Mouse (Mus musculus) c-Kit-negative CD71-positive TER-119-positive erythroid progenitor cells, embryonic 14.5 days (primary cell): ENCODE measurements around the gene Nkiras1.
"Not testable (repeated sequence)": the region's sequence is repeated elsewhere in the genome, so short reads cannot be mapped to it uniquely, and the experiment has no call there.

Experiments used
- DNase-seq: peaks from one replicate; pipeline ENCODE4 v3.0.0-alpha.2; 2013; ENCODE audit warnings: low read depth, low spot score

Nkiras1 gene

DNA sequence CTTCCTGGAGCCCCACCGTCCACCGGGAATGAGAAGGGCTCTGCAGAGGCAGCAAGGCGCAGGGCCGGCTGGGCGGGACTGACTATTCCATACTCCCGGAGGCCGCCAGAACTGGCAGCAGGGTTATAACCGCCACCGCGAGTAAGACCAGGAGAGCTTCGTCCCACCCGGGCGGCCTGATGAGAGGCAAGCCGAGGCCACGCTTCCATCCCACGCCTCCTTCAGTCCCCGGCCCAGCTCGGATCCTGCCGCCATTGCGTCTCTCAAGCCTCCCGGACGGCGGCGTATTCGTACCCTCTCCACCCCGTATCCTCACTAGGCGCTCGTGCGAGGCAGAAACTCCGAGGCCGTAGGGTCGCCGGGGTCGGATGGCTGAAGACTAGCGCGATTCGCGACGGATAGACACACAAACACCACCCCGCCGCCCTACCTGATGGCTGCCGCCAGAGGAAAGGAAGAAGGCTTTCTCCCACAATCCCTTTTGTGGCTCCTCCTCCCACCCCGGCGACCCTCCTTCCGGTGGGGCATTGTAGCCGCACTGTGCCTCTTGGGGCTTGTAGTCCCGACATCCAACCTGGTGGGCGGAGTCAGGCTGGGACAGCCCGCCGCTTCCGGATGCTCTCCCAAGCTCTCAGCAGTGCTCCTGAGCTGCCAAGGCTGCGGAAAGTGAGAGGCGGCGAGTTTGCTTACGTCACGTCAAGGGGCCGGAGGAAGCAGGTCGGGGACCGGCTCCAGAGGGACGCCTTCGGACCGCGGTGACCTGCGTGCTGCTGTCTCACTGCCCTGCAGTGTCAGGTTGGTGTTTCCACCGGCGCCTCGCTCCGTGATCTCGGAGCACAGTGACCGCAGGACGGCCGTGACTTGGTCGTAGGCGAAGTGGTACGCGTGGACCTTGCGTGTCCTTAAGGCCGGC, at the start of gene Nkiras1, which contains the start of gene Rpl15:
Nkiras1 (plus strand) TSS at position 608 of the 913 bp plus-strand sequence.
Rpl15 (minus strand) TSS at position 863 of the 913 bp plus-strand sequence.
- DNase-seq, result peak; percentile 87

DNA sequence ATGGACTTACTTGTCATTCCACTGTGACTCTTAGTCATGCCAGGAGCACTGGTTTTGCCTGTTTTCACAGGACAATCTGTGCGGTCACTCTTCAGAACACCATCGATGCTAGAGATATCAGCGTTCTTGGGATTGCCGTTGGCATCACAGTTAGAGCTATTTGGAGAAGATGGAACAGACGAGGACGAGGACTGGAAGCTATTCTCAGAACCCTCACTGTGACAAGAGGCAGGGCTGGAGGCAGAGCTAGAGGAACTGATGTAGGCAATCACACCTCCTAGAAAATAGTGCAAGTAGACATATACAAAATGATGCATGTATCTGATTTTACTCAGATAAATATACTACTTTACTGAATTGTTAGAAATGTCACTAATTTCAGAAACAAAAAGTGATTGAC, 49.0 kb upstream of the Nkiras1 start:
- DNase-seq, result no peak

- not testable (repeated sequence) for DNase-seq
Observed at GRCm38 (mm10) chr14:18225431-18225830, 45.5 kb upstream of the Nkiras1 start.

DNA sequence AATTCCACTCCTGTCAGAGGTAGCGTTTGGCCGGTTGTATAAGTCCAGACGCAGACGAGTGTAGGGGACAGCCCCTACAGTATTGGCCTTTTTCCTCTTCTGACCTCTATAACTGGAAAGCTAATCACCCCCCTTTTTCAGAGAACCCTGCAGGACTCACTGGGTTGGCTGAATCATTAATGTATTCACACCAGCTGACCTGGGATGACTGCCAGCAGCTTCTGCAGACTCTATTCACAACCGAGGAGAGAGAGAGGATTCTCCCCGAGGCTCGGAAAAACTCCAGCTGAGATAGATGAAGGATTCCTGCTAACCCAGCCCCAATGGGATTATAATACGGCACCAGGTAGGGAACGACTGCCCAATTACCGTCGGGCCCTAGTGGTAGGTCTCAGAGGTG, 44.8 kb upstream of the Nkiras1 start:
- not testable (repeated sequence) for DNase-seq

DNA sequence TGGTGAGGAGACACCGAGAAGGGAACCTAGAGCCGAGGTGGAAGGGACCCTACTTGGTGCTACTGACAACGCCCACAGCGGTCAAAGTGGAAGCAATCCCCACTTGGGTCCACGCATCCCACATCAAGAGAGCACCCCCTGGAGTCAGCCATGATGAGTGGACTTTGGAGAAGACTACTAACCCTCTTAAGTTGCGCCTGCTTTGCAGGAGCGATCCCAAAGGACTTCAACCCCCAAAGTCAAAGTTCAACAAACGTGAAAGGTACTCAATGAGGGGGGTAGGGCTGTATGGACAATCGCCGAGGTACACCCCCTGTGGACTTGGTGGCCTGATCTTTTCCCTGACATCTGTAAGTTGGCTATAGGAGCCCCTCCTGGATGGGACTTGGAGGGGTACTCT, 41.2 kb upstream of the Nkiras1 start:
- DNase-seq, result not testable (repeated sequence)

DNA sequence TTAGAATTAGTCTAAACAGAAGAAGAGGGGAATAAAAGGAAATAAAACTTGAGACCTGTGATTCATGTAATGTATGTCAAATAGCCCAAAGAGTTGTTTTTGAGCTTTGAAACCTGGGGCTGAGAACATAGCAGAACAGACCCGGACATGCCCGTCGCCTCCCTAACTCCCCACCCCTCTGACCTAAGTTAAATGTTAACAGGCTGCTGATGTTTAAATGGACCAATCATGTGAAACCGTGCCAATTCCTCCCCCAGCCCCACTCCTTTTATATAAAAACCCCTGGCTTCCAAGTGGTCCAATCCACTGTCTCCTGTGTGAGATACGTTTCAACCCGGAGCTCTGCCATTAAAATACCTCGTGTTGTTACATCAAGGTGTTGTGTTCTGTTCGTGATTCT, 39.1 kb upstream of the Nkiras1 start:
- DNase-seq, result not testable (repeated sequence)

DNA sequence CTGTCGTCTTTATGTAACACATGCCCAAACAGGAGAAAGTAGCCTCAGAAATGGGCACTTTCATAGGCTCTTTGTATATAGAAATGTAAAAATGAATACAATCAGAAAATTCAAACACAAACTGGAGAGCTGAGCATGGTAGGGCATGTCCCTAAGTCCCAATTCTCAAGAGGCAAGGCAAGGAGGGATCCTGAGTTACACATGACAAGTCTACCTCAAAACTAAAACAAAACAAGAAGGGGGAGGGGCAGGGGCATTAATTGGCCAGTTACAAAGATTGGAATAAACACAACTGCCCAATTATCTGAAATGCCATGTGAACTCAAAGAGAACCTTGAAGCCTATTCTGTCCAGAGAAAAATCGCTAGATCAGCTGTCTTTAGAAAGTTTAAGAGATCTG, 37.9 kb upstream of the Nkiras1 start:
- DNase-seq, result no peak

DNA sequence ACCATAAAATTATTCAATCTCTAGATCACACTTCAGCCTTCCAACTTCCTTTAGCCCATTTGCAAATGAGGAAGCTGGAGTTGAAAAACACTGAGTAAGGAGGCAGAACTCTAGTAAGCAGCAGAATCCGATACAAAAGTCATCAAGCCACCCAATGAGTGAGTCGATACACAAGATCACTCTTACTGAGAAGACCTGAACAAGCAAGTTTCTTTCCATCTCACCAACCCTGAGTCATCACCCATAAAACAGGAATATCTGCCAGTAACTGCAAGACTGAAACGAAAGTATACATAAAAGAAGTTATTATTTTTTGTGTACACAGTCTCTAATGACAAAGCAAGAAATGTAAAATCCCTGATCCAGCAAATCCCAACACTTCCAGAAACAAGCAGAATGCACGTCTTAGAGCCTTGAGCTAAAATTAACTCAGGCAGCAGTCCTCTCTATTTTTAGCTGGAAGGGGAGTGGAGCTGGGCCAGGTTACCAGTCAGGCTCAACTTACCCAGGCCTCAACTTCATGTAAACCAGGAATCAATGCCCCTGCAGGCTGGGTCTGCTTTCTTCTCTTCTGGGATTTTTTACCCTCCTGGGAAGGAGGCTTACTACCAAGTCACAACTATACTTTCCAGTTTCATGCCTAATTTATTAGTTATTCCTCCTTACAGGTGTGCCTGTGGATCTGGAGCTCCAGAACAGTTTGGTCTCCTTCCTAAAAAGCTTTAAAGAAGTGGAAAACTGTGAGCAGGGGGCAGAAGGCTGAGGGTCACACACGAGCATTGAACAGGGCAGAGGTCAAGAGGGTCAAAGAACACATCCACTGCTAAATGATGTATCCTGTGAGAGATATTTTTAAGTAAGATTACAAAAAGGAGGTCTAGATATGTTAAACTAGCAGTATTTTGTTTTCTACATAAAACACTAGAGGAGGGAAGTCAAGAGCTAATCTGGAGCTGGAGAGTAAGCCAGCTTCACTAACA, 36.7 kb upstream of the Nkiras1 start:
- DNase-seq, result no peak

- DNase-seq, result not testable (repeated sequence)
Observed at GRCm38 (mm10) chr14:18236496-18237235, 34.3 kb upstream of the Nkiras1 start.

- no peak for DNase-seq
Observed at GRCm38 (mm10) chr14:18237381-18237780, 33.6 kb upstream of the Nkiras1 start.

DNA sequence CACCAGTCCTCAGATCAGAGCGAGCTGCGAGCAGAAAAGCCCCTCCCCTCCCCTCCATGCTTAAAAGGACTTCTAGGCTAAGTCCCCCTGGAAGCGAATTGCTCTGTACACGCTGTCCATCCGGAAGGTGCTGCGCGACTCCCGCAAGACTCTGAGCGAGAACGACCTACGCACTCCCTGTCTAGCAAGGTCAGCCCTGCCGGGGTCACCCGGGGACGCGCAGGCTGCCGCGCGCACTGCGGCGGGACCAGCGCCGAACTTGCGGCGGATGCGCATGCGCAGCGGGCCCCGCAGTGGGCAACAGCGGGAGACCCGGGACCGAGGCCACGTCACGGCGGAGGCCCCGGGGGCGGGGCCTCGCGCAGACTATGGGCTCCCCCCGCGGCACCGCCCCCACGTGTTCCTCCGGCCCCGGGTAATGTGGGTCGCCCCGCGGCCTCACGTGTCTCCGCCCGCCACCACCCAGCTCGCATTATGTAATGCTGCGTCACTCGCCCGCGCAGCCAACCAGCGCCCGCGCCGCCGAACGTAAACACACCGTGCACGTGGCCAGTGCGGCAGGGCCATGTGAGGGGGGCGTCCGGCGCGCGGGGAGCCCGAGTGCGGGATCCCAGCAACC, 32.7 kb upstream of the Nkiras1 start:
- peak; percentile 65 for DNase-seq

DNA sequence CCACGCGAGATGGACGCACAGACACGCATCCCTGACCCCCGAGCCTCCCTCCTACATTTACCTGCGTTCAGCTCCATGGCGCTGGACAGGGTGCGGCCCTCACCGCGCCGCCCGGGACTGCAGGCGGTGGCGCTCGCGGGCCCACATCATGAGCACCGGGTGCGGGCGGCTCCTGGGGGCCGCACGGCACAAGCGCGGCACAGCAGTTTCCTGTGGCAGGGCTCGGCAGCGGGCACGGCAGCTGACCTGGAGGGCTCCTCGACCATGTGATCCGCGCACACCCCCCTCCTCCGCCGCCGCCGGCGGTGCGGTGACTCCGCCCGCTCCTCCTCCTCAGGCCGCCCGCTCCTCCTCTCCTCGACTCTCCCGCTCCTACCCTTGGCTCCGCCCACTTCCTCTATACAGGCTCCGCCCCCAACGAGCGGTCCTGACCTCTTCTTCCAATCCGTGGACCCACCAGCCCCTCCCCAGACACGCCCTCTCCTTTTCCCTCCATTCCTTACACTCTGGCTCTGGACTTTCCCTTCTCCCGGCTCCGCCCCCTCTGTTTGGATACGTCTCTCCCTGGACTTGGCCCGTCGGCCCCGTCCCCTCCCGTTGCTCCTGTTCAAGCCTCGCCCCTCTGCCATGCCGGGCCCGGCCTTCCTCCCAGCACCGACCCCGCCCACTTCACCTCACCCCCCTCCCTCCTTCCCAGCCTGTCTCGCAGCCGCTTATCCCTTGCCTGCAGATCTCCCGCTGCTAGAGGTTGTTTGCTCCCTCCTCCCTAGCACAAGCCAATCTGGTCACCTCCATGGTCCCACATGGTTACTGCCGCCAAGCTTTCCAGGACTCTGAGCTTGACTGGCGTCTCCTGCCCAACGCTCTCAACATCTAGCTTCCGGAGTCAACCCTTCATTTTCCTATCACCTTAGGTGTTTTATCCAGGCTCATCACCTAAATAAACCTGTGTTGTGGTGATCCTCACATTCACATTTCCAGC, 31.9 kb upstream of the Nkiras1 start, which contains the start of gene Nr1d2:
Nr1d2 (minus strand) TSS at position 378 of the 982 bp plus-strand sequence.
- peak; percentile 64 for DNase-seq

GRCm38 (mm10) chr14:18240132-18240531, 30.8 kb upstream of the Nkiras1 start:
- DNase-seq, result no peak

DNA sequence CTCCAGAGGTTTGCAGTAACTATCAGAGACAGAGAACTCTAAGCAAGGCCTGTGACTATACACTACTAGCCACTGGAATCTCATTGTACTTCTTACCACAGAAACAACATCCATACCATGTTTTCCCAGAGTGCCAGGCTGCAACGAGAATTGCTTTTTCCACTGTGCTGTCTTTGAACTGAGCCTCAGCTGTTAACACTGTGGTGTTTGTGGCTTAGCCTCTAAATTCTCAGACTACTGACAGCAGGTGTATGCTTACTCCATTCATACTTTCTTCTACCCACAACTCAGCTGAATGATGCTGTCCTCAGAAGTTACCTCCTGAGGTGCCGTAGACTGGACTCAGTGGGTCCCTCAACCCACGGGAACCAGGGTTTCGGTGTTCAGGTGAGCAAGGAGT, 29.1 kb upstream of the Nkiras1 start:
- no peak for DNase-seq

DNA sequence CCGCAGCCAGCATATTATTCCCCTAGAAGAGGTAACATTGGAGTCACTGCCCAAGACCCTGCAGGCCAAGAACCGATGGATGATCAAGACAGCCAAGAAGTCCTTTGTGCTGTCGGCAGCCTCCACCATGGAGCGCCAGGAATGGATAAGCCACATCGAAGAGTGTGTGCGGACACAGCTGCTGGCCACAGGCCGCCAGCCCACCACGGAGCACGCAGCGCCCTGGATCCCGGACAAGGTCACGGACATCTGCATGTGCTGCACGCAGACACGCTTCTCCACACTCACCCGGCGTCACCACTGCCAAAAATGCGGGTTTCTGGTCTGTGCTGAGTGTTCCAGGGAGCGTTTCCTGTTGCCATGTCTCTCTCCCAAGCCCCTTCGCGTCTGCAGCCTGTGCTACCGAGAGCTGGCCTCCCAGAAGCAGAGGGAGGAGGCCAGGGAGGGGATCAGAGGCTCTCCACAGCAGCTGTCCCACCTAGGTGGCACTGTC, 28.3 kb upstream of the Nkiras1 start:
- DNase-seq, result no peak

DNA sequence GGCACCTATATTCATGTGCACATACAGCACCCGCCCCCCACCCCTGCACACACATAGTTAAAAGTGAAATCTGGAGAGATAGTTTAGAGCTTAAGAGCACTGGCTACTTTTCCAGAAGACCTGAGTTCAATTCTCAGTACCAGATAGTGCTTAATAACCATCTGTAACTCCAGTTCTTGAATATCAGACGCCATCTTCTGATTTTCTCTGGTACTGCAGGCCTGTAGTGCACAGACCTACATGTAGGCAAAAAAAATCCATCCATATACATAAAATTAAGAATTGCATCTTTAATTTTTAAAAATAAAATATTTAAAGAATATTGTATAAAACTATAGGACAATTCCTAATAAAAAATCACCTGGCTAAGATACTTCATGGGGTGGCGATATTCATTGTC, 9.7 kb upstream of the Nkiras1 start:
- no peak for DNase-seq

GRCm38 (mm10) chr14:18263427-18263826, 7.5 kb upstream of the Nkiras1 start:
- DNase-seq, result no peak

- peak; percentile 4 for DNase-seq
Observed at GRCm38 (mm10) chr14:18269947-18270528, 898 bp upstream of the Nkiras1 start.

- DNase-seq, result peak; percentile 5
Observed at GRCm38 (mm10) chr14:18271666-18272065, 730 bp downstream of the Nkiras1 start.
